Comparison of ENCODE assay signal across 29 mouse cellular contexts in the genomic region with DNA sequence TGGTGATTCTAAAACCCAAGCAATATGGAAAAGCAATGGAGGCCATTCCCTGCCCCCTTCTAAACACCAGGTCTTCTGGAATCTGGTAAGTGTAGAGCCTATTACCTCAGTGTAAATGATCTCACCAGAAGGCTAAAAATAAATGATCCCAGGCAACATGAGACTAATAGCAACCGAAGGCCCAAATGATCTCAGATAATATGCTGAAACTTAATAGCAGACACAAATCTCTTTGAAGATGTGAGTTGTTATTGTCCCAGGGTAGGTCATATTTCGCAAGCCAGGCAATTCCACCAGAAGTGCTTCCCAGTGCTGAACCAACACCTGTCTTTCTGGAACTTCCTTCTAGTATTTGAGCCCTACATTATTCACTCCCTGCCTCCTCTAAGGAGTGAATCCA.
DNase-seq lines count a peak whose midpoint lies in the region; ATAC-seq and TF ChIP-seq lines count a peak whose summit lies in the region.
"Had no signal": no experiment of that assay in that cellular context is flagged by ENCODE, and none has a peak within 500 bp of the region (broad histone marks: within the 10 kb centered on the region; RNA-seq: fewer than 3 reads in every experiment).

No protein-coding gene starts in this region.

- DNase-seq in gastrocnemius, adult 2 months: no peak
- DNase-seq in gastrocnemius, postnatal 25 days: no peak
- peak; percentile 24 for DNase-seq in kidney, postnatal 0 days (ENCODE audit: low spot score)
- no peak for DNase-seq in kidney, adult 9 months
- no peak for DNase-seq in spleen, adult 18-20 months
- DNase-seq in liver: no peak
- DNase-seq: adrenal gland, postnatal 14 days; cerebellum, adult 11-12 months; cerebellum, adult 9-11 months; embryo, embryonic 11 days; gastrocnemius, postnatal 14 days; heart, adult 18-20 months; heart, postnatal 36 days; kidney, adult 11 months; kidney, postnatal 25 days; layer of hippocampus, postnatal 36 days; left cerebral cortex, postnatal 4 days; liver, postnatal 0 days; lung, postnatal 36 days; thymus, postnatal 14 days had no signal

- no peak for TF ChIP-seq CTCF in gastrocnemius, adult 2 months (IDR thresholded peaks at IDR 0.05)
- TF ChIP-seq CTCF in kidney, postnatal 0 days (IDR thresholded peaks at IDR 0.05; ENCODE audit: low read depth): no peak
- TF ChIP-seq CTCF in intestine, postnatal 0 days (IDR thresholded peaks at IDR 0.05; ENCODE audit: low read depth): no peak

- intact Hi-C loops in gastrocnemius, adult 2 months (cut with DNase I): no loop called here

- ATAC-seq in kidney, postnatal 0 days (replicated peaks; ENCODE audit: low FRiP score, low read depth): no peak
- ATAC-seq in intestine, postnatal 0 days: peak; percentile 91
- ATAC-seq: CD4-positive, CD25-positive, alpha-beta regulatory T cell, adult 4 months; forebrain, embryonic 15.5 days; hindbrain, postnatal 0 days; liver, embryonic 12.5 days; liver, postnatal 0 days; midbrain, embryonic 13.5 days had no signal

- no peaks in the 10 kb centered on the region for H3K9me3 ChIP-seq in kidney, postnatal 0 days (replicated peaks; ENCODE audit: low read length)
- H3K9me3 ChIP-seq in intestine, postnatal 0 days (ENCODE audit: control insufficient read depth): no peaks in the 10 kb centered on the region
- H3K9me3 ChIP-seq: forebrain, embryonic 15.5 days; hindbrain, embryonic 12.5 days; liver, embryonic 12.5 days; midbrain, embryonic 13.5 days had no signal

- no peak overlapping the region for H3K9ac ChIP-seq in kidney, postnatal 0 days (ENCODE audit: low read depth, low read length)
- no peak overlapping the region for H3K9ac ChIP-seq in intestine, postnatal 0 days (ENCODE audit: low read depth, low read length)
- H3K9ac ChIP-seq: forebrain, embryonic 15.5 days; hindbrain, embryonic 12.5 days; liver, embryonic 12.5 days; liver, postnatal 0 days; midbrain, embryonic 13.5 days had no signal

- WGBS in kidney, postnatal 0 days: 42% methylated on average over 2 of the region's 2 CpGs
- 34% methylated on average over 2 of the region's 2 CpGs for WGBS in intestine, postnatal 0 days

- no peaks in the 10 kb centered on the region for H3K36me3 ChIP-seq in kidney, postnatal 0 days (ENCODE audit: insufficient read depth, low read length)
- no peaks in the 10 kb centered on the region for H3K36me3 ChIP-seq in intestine, postnatal 0 days (ENCODE audit: control insufficient read depth, insufficient read depth)
- H3K36me3 ChIP-seq: forebrain, embryonic 15.5 days; hindbrain, embryonic 12.5 days; liver, embryonic 12.5 days; midbrain, embryonic 13.5 days had no signal

- H3K27ac ChIP-seq in gastrocnemius, adult 2 months: peak overlapping the region; percentile 32; the same call in 1 of the 2 replicates
- H3K27ac ChIP-seq in kidney, postnatal 0 days: no peak overlapping the region
- H3K27ac ChIP-seq in intestine, postnatal 0 days (ENCODE audit: low read depth, low read length): no peak overlapping the region
- H3K27ac ChIP-seq: forebrain, embryonic 15.5 days; hindbrain, embryonic 12.5 days; hindbrain, postnatal 0 days; liver, embryonic 12.5 days; midbrain, embryonic 13.5 days had no signal

- H3K4me3 ChIP-seq in gastrocnemius, adult 2 months: no peak overlapping the region
- H3K4me3 ChIP-seq in kidney, postnatal 0 days (replicated peaks; ENCODE audit: low read depth, low read length): no peak overlapping the region
- H3K4me3 ChIP-seq in intestine, postnatal 0 days (ENCODE audit: low read depth, low read length): no peak overlapping the region
- H3K4me3 ChIP-seq: forebrain, embryonic 15.5 days; hindbrain, embryonic 12.5 days; liver, embryonic 12.5 days; megakaryocyte, embryonic 14.5 days; midbrain, embryonic 13.5 days had no signal

- H3K27me3 ChIP-seq in kidney, postnatal 0 days (ENCODE audit: insufficient read depth, low read length): no peaks in the 10 kb centered on the region
- H3K27me3 ChIP-seq in intestine, postnatal 0 days (replicated peaks; ENCODE audit: control insufficient read depth, insufficient read depth, low read length): no peaks in the 10 kb centered on the region
- H3K27me3 ChIP-seq: forebrain, embryonic 15.5 days; hindbrain, embryonic 12.5 days; liver, embryonic 12.5 days; megakaryocyte, embryonic 14.5 days; midbrain, embryonic 13.5 days had no signal

- H3K4me1 ChIP-seq in kidney, postnatal 0 days (replicated peaks; ENCODE audit: insufficient read depth, low read length): no peaks in the 10 kb centered on the region
- no peaks in the 10 kb centered on the region for H3K4me1 ChIP-seq in intestine, postnatal 0 days (replicated peaks; ENCODE audit: control insufficient read depth, insufficient read depth, low read length)
- H3K4me1 ChIP-seq: liver, embryonic 12.5 days; megakaryocyte, embryonic 14.5 days had no signal

- H3K4me2 ChIP-seq in kidney, postnatal 0 days (ENCODE audit: low read length): no peak overlapping the region
- no peak overlapping the region for H3K4me2 ChIP-seq in intestine, postnatal 0 days (replicated peaks; ENCODE audit: low read depth)
- H3K4me2 ChIP-seq: forebrain, embryonic 15.5 days; heart, embryonic 11.5 days; hindbrain, embryonic 12.5 days; liver, embryonic 12.5 days; midbrain, embryonic 13.5 days had no signal
